Mouse (Mus musculus) G1E (cell line): ENCODE data around the gene Slc45a1.

ENCODE experiments used
- CTCF ChIP-seq: IDR thresholded peaks from 2 replicates; pipeline ENCODE4 v1.5.1; 2012; ENCODE audit warnings: low read depth, low read length, inconsistent platforms, mixed read lengths
- GATA1 ChIP-seq: IDR thresholded peaks from 2 replicates; pipeline ENCODE4 v1.6.1; 2012; ENCODE audit warnings: borderline replicate concordance, low read length, inconsistent platforms, mixed read lengths

GRCm38 (mm10) chr4:150625425-150625824 lies 26.5 kb downstream of the Slc45a1 start:
- TF ChIP-seq CTCF = no peak; the same call in 1 of the 2 replicates
- TF ChIP-seq GATA1 = no peak
